Mouse (Mus musculus) embryonic facial prominence, embryonic 10.5 days (tissue): ENCODE data around the gene Olfr792. TPM values are rescaled to one million over a fixed set of nuclear protein-coding genes. Genes with fewer than 3 reads are reported as not detected.

Source experiments
- DNase-seq: peaks from one replicate; pipeline ENCODE4 v3.0.0-alpha.2; 2017; ENCODE audit warnings: low spot score
- H3K27ac ChIP-seq: fragments of 300-500 bp; sonication (generic); replicated peaks from 2 replicates; pipeline ENCODE4 v1.5.1; 2016; ENCODE audit warnings: mild to moderate bottlenecking
- H3K27me3 ChIP-seq: fragments of 300-500 bp; sonication (generic); replicated peaks from 2 replicates; pipeline ENCODE4 v1.6.1; 2016; ENCODE audit warnings: low read depth, mild to moderate bottlenecking; ENCODE audit not compliant: poor library complexity, severe bottlenecking
- H3K36me3 ChIP-seq: fragments of 300-500 bp; sonication (generic); replicated peaks from 2 replicates; pipeline ENCODE4 v1.6.1; 2016; ENCODE audit warnings: mild to moderate bottlenecking, moderate library complexity
- H3K4me1 ChIP-seq: fragments of 300-500 bp; sonication (generic); 2 replicates; pipeline ENCODE4 v1.6.1; 2016
- H3K4me3 ChIP-seq: fragments of 300-500 bp; sonication (generic); 2 replicates; pipeline ENCODE4 v1.5.1; 2016; ENCODE audit warnings: mild to moderate bottlenecking, moderate library complexity
- H3K9me3 ChIP-seq: fragments of 300-500 bp; sonication (generic); 2 replicates; pipeline ENCODE4 v1.6.1; 2016; ENCODE audit warnings: mild to moderate bottlenecking
- WGBS: fragments of 180-500 bp; shearing (Covaris S2); methylation state at CpG from one replicate; pipeline ENCODE4 v1.1.7; 2016; 5-methylcytosine and 5-hydroxymethylcytosine counted together
- microRNA-seq: library from miRNA; unstranded; fragments of <30 nt; microRNA quantifications from one replicate; pipeline ENCODE4, GENCODE M21; 2017
- polyA plus RNA-seq: library from polyadenylated mRNA; unstranded; fragments of >200 nt; fragmentation: Nextera tagmentation; extraction: Ambion mirVana; gene quantifications from 2 replicates; pipeline ENCODE4 v1.2.1, GENCODE M21; 2016

Olfr792 gene
- not detected in 2 replicates for polyA plus RNA-seq

DNA sequence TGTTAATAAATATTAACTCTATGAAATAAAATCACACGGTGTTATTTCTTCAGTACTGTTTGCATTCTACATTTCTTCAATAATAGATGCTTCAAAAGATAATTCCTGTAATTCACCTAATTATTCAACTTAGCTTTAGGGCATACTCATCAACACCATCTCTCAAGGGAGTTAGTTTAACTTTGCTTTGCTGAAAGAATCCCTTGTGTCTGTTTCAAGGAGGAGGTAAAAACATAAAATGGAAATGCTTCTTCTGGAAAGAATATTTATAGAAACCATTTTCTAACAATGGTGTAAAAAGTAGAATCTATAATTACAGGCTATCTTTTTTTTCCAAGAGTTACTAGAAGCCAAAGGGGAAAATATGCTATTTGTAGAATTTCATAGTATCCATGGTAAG lies at the start of gene Olfr792:
Gene Olfr792, plus strand, starts transcription at position 301 of the 400 bp plus-strand sequence.
- Histone ChIP-seq H3K4me3 (no peak within 1 kb of the TSS), H3K36me3 (no peaks in the 10 kb centered on the region), H3K9me3 (peaks cover under 1% of the 10 kb centered on the region; the same call in 1 of the 2 replicates), H3K27ac (no peak within 1 kb of the TSS), H3K27me3 (no peaks in the 10 kb centered on the region), H3K4me1 (no peaks in the 10 kb centered on the region)
- 78% methylated on average over 1 of the region's 1 CpGs for WGBS
- DNase-seq = no peak

DNA sequence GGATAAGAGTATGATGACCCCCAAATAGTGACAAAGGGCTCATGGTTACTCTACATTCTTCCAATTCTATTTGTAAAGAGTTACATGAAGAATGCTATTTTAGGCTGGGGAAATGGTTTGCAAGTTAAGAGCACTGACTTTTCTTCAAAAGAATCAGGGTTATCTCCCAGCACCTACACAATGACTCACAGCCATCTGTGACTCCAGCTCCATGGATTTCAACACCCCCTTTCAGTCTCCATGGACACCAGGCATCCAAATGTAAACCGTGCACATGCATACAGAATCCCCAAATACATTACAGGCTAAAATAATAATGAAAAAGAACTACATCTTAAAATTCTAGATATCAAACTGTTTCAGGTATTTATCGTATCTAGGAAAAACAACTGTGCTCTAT lies 48.9 kb upstream of the Olfr792 start:
- DNase-seq = no peak
- H3K9me3 ChIP-seq = no peaks in the 10 kb centered on the region
- 81% methylated on average over 2 of the region's 2 CpGs for WGBS
- no peaks in the 10 kb centered on the region for H3K36me3 ChIP-seq
- no peak overlapping the region for H3K27ac ChIP-seq
- H3K27me3 ChIP-seq = no peaks in the 10 kb centered on the region
- no peak overlapping the region for H3K4me3 ChIP-seq
- H3K4me1 ChIP-seq = no peaks in the 10 kb centered on the region

DNA sequence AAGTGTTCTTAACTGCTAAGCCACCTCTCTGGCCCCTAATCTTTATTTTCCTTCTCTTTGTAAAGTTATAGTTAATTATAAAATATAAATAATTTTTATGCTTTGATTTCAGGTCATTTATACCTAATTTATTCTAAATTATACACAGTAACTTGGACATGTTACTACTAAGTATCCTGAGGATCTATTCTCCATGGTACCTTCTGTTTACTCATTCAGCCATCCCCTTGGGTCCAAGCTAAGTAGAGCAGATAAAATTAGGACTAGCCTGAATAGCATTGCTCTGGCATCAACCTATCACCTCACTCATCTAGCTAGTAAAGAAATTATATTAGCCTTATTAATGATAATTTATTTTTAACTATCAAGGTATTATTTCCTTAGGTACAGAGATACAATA lies 40.8 kb upstream of the Olfr792 start, which contains the start of gene Olfr790:
Gene Olfr790, plus strand, starts transcription at position 301 of the 400 bp plus-strand sequence.
- no peak for DNase-seq
- Histone ChIP-seq H3K27me3 (no peaks in the 10 kb centered on the region), H3K36me3 (no peaks in the 10 kb centered on the region), H3K9me3 (no peaks in the 10 kb centered on the region), H3K27ac (no peak within 1 kb of the TSS), H3K4me1 (no peaks in the 10 kb centered on the region), H3K4me3 (no peak within 1 kb of the TSS)

DNA sequence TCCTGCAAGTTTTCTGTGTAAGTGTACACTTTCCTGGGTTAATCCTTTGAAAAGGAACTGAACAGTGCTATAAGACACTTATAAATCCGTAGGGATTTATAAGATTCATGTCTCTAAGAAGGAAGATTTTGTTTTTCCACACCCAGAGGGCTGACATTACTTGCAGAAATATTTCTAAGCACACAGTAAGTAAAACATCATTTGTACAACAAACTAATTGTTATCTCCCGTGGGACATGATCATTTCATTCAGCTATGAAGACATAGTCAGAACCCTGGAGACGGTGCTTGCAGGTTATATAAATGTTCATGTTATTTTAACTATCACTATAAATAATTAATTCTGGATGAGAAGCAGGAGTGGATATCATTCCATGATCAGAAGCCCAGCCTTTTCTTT lies 17.5 kb upstream of the Olfr792 start, which contains the start of gene Olfr791:
Gene Olfr791, plus strand, starts transcription at position 301 of the 400 bp plus-strand sequence.
- no peak within 1 kb of the TSS for H3K27ac ChIP-seq
- no peaks in the 10 kb centered on the region for H3K4me1 ChIP-seq
- WGBS = 82% methylated on average over 3 of the region's 3 CpGs
- H3K4me3 ChIP-seq = no peak within 1 kb of the TSS
- no peak for DNase-seq
- H3K27me3 ChIP-seq = no peaks in the 10 kb centered on the region
- H3K36me3 ChIP-seq = no peaks in the 10 kb centered on the region
- no peaks in the 10 kb centered on the region for H3K9me3 ChIP-seq

DNA sequence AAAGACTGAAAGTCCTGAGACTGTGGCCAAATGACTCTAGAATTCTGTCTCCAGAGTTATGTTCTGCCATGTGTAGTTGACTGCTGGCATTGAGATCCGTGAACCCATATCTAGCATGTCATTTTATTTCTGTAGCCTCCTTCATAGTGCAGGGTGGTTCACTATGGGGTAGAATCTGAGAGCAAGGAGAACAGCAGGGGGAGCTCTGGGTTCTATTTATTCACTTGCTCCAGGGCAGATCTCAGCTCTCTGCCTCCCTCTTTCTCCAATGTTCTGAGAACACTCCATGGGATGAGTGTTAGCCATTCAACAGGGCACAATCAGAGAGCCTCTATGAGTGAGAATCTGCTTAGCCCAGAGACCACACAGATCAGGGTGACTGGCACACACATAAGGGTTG lies 10.4 kb downstream of the Olfr792 start:
- 58% methylated on average over 1 of the region's 1 CpGs for WGBS
- no peaks in the 10 kb centered on the region for H3K36me3 ChIP-seq
- DNase-seq = peak; percentile 14

DNA sequence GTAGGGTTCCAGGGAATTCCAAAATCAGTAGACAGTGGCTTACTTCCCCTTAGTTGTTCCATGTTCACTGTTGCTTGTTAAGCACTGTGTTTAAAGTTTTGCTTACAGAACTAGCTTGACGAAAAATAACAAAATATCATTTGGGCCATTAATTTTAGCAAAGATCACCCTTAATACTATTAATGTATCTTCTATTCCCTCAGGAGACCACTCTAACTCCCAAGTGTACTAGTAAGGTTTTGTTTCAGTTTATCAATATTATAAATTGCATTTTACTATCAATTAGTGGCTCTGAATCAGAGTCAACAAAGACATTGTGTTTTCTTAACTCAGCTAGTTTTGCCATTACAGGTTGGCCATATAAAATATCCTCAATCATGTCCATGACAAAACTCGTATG lies 28.4 kb downstream of the Olfr792 start, which contains the start of gene Olfr794:
Gene Olfr794, plus strand, starts transcription at position 301 of the 400 bp plus-strand sequence.
- H3K27ac ChIP-seq = no peak within 1 kb of the TSS
- H3K27me3 ChIP-seq = no peaks in the 10 kb centered on the region
- no peaks in the 10 kb centered on the region for H3K36me3 ChIP-seq
- H3K4me3 ChIP-seq = no peak within 1 kb of the TSS
- H3K9me3 ChIP-seq = no peaks in the 10 kb centered on the region
- H3K4me1 ChIP-seq = no peaks in the 10 kb centered on the region
- no peak for DNase-seq
- WGBS = 79% methylated on average over 2 of the region's 2 CpGs

More for the DNA sequence above, 10.4 kb downstream of the Olfr792 start:
- Histone ChIP-seq H3K27me3 (no peaks in the 10 kb centered on the region), H3K9me3 (peaks cover 5% of the 10 kb centered on the region), H3K27ac (no peak overlapping the region), H3K4me3 (no peak overlapping the region), H3K4me1 (no peaks in the 10 kb centered on the region)

DNA sequence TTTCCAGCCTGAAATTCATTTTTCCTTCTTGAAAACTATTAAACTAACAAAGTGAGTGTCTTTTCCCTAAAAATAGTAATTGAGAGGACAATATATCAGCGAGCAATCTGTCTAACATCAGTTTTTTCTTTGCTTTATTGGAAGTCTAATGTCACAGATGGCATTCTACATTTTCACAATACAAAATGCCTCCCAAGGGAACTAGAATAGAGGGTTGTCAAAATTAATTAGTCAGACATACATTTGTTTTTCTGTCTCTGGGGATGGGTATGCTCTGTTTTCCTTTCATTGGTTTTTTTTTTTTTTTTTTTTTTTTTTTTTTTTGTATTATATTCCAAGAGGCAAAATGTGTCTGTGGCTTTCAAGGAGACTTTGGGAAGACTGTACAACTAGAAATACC lies 38.1 kb downstream of the Olfr792 start:
- Histone ChIP-seq H3K36me3 (no peaks in the 10 kb centered on the region), H3K9me3 (no peaks in the 10 kb centered on the region), H3K27ac (no peak overlapping the region), H3K4me3 (no peak overlapping the region), H3K4me1 (no peaks in the 10 kb centered on the region), H3K27me3 (no peaks in the 10 kb centered on the region)
- WGBS = 71% methylated on average over 1 of the region's 1 CpGs
- DNase-seq = no peak

Small RNAs within 50 kb of the gene (microRNA-seq; reads per million reads assigned to microRNA genes)
- gene Gm23252 = not detected

Other genes with a start within 250 kb of the Olfr792 start
- gene Olfr780, start 221.0 kb upstream of the Olfr792 start, polyA plus RNA-seq = not detected in 2 replicates
- gene Olfr781, start 210.3 kb upstream of the Olfr792 start, polyA plus RNA-seq = not detected in 2 replicates
- not detected in 2 replicates for gene Olfr782, start 190.3 kb upstream of the Olfr792 start, polyA plus RNA-seq
- 0.05 and 0.06 TPM in 2 replicates for gene Olfr784, start 155.1 kb upstream of the Olfr792 start, polyA plus RNA-seq
- not detected in 2 replicates for gene Olfr785, start 133.7 kb upstream of the Olfr792 start, polyA plus RNA-seq
- not detected in 2 replicates for gene Olfr786, start 111.9 kb upstream of the Olfr792 start, polyA plus RNA-seq
- not detected in 2 replicates for gene Olfr787, start 77.3 kb upstream of the Olfr792 start, polyA plus RNA-seq
- not detected in 2 replicates for gene Olfr788, start 68.2 kb upstream of the Olfr792 start, polyA plus RNA-seq
- gene Olfr789, start 54.4 kb upstream of the Olfr792 start, polyA plus RNA-seq = not detected in 2 replicates
- gene Olfr790, start 40.7 kb upstream of the Olfr792 start, polyA plus RNA-seq = not detected in 2 replicates
- gene Olfr791, start 17.4 kb upstream of the Olfr792 start, polyA plus RNA-seq = not detected in 2 replicates
- not detected in 2 replicates for gene Olfr794, start 28.5 kb downstream of the Olfr792 start, polyA plus RNA-seq
- not detected in 2 replicates for gene Olfr796, start 73.4 kb downstream of the Olfr792 start, polyA plus RNA-seq
- not detected in 2 replicates for gene Olfr798, start 88.8 kb downstream of the Olfr792 start, polyA plus RNA-seq
- not detected in 2 replicates for gene Olfr799, start 98.3 kb downstream of the Olfr792 start, polyA plus RNA-seq
- not detected in 2 replicates for gene Olfr800, start 118.5 kb downstream of the Olfr792 start, polyA plus RNA-seq
- not detected in 2 replicates for gene Olfr801, start 134.7 kb downstream of the Olfr792 start, polyA plus RNA-seq
- gene Olfr802, start 149.0 kb downstream of the Olfr792 start, polyA plus RNA-seq = 0.04 TPM in 1 of 2 replicates, not detected in the other
- not detected in 2 replicates for gene Olfr803, start 155.1 kb downstream of the Olfr792 start, polyA plus RNA-seq
- not detected in 2 replicates for gene Olfr804, start 164.0 kb downstream of the Olfr792 start, polyA plus RNA-seq
- gene Olfr805, start 190.2 kb downstream of the Olfr792 start, polyA plus RNA-seq = not detected in 2 replicates
- gene Olfr806, start 202.8 kb downstream of the Olfr792 start, polyA plus RNA-seq = not detected in 2 replicates
- gene Olfr807, start 218.6 kb downstream of the Olfr792 start, polyA plus RNA-seq = not detected in 2 replicates
- gene Olfr808, start 226.3 kb downstream of the Olfr792 start, polyA plus RNA-seq = not detected in 2 replicates
- gene Olfr809, start 235.5 kb downstream of the Olfr792 start, polyA plus RNA-seq = not detected in 2 replicates